Mouse (Mus musculus) bone marrow, adult 2 months (tissue): Measurements from ENCODE around the gene Iah1.

ENCODE experiments used
- CTCF ChIP-seq: fragments of 200-500 bp; IDR thresholded peaks from 2 replicates; pipeline ENCODE4 v1.5.1; 2011; ENCODE audit warnings: low read length, control low read depth; ENCODE audit not compliant: control insufficient read depth, insufficient read depth
- POLR2A ChIP-seq: fragments of 200-500 bp; IDR thresholded peaks from 2 replicates; pipeline ENCODE4 v1.6.1; 2011; ENCODE audit warnings: low read depth, mild to moderate bottlenecking, control low read depth, low read length, borderline replicate concordance; ENCODE audit not compliant: control insufficient read depth

DNA sequence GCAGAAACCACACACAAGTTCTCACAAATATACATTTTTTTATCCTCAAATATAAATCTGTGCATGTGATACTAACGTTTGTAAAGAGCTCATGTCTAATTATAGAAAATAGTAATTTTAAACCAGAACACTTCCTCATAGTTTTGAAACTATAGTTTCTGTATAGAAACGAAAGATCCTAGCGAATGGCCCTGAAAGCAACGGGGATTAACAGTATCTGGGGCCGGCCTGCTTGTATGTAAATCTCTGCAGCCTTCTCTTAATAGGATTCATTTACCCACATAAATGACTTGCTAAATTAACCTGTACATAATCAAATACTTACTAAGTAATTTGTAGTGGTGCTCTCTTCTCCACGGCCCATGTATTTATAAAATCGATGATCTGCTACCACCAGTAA is 30.8 kb downstream of the Iah1 start:
- no peak for TF ChIP-seq CTCF
- TF ChIP-seq POLR2A, result no peak
